Mouse (Mus musculus): ENCODE data around the gene B4galt3. TPM values are rescaled to one million over a fixed set of nuclear protein-coding genes. Genes with fewer than 3 reads are reported as not detected.
"Not testable (repeated sequence)": the region's sequence is repeated elsewhere in the genome, so short reads cannot be mapped to it uniquely, and the experiment has no call there.

B4galt3 gene
- total RNA-seq, 1 experiment from 2014 or later = 32.4 TPM

GRCm38 (mm10) chr1:171306157-171306556 is 36.0 kb downstream of the B4galt3 start:
- ATAC-seq (replicated peaks; ENCODE audit: insufficient number of reproducible peaks, low FRiP score, low TSS enrichment, poor library complexity, severe bottlenecking) = not testable (repeated sequence)

GRCm38 (mm10) chr1:171309321-171309720 is 39.2 kb downstream of the B4galt3 start:
- no peak for ATAC-seq (replicated peaks; ENCODE audit: insufficient number of reproducible peaks, low FRiP score, low TSS enrichment, poor library complexity, severe bottlenecking)

- no peak for ATAC-seq (replicated peaks; ENCODE audit: insufficient number of reproducible peaks, low FRiP score, low TSS enrichment, poor library complexity, severe bottlenecking)
These were observed 49.6 kb downstream of the B4galt3 start for GRCm38 (mm10) chr1:171319748-171320147.

GRCm38 (mm10) chr1:171320151-171320550 is 50.0 kb downstream of the B4galt3 start:
- ATAC-seq (replicated peaks; ENCODE audit: insufficient number of reproducible peaks, low FRiP score, low TSS enrichment, poor library complexity, severe bottlenecking) = no peak

- ATAC-seq (replicated peaks; ENCODE audit: insufficient number of reproducible peaks, low FRiP score, low TSS enrichment, poor library complexity, severe bottlenecking) = 0 out of 2 replicates have a peak, but pooled peaks have one; percentile 50
These were observed 51.3 kb downstream of the B4galt3 start for GRCm38 (mm10) chr1:171321415-171321814.

GRCm38 (mm10) chr1:171322012-171322411 is 51.9 kb downstream of the B4galt3 start:
- peak; percentile 34; the same call in 1 of the 2 replicates for ATAC-seq (replicated peaks; ENCODE audit: insufficient number of reproducible peaks, low FRiP score, low TSS enrichment, poor library complexity, severe bottlenecking)

- no peak for ATAC-seq (replicated peaks; ENCODE audit: insufficient number of reproducible peaks, low FRiP score, low TSS enrichment, poor library complexity, severe bottlenecking)
These were observed 55.4 kb downstream of the B4galt3 start for GRCm38 (mm10) chr1:171325571-171325970.

Other genes with a start within 250 kb of the B4galt3 start
- 270 to 442 TPM (median 434 TPM) in 3 replicates for gene Fcgr3, start 205.4 kb upstream of the B4galt3 start, total RNA-seq (2017)
- gene Cfap126, start 156.4 kb upstream of the B4galt3 start, total RNA-seq (2017) = 1.4 to 6.2 TPM (median 1.6 TPM) in 3 replicates
- 15.7 to 38.4 TPM (median 25.1 TPM) in 3 replicates for gene Sdhc, start 119.7 kb upstream of the B4galt3 start, total RNA-seq (2017)
- not detected in 3 replicates for gene Mpz, start 119.6 kb upstream of the B4galt3 start, total RNA-seq (2017)
- 0.29 to 2.0 TPM in 2 of 3 replicates, not detected in the other for gene Pcp4l1, start 74.1 kb upstream of the B4galt3 start, total RNA-seq (2017)
- gene Nr1i3, start 56.4 kb upstream of the B4galt3 start, total RNA-seq (2017) = 0.19 to 0.86 TPM in 2 of 3 replicates, not detected in the other
- gene Tomm40l, start 47.8 kb upstream of the B4galt3 start, total RNA-seq (2017) = 5.0 to 10.2 TPM (median 9.3 TPM) in 3 replicates
- not detected in 3 replicates for gene Apoa2, start 45.3 kb upstream of the B4galt3 start, total RNA-seq (2017)
- 875 to 1,050 TPM (median 955 TPM) in 3 replicates for gene Fcer1g, start 36.0 kb upstream of the B4galt3 start, total RNA-seq (2017)
- gene Adamts4, start 19.9 kb upstream of the B4galt3 start, total RNA-seq (2017) = not detected in 3 replicates
- 172 to 231 TPM (median 231 TPM) in 3 replicates for gene Ndufs2, start 18.9 kb upstream of the B4galt3 start, total RNA-seq (2017)
- 9.2 to 14.2 TPM (median 11.1 TPM) in 3 replicates for gene Ppox, start 10.9 kb downstream of the B4galt3 start, total RNA-seq (2017)
- gene Usp21, start 17.7 kb downstream of the B4galt3 start, total RNA-seq (2017) = 8.1 to 12.6 TPM (median 11.2 TPM) in 3 replicates
- 46.7 to 66.9 TPM (median 63.4 TPM) in 3 replicates for gene Ufc1, start 24.7 kb downstream of the B4galt3 start, total RNA-seq (2017)
- 9.8 to 12.6 TPM (median 11.4 TPM) in 3 replicates for gene Dedd, start 58.8 kb downstream of the B4galt3 start, total RNA-seq (2017)
- 35.1 to 41.2 TPM (median 36.1 TPM) in 3 replicates for gene Nit1, start 75.3 kb downstream of the B4galt3 start, total RNA-seq (2017)
- 26.8 to 86.9 TPM (median 34.0 TPM) in 3 replicates for gene Pfdn2, start 75.3 kb downstream of the B4galt3 start, total RNA-seq (2017)
- gene Klhdc9, start 90.5 kb downstream of the B4galt3 start, total RNA-seq (2017) = not detected in 3 replicates
- 2.0 to 3.9 TPM (median 2.5 TPM) in 3 replicates for gene Nectin4, start 99.8 kb downstream of the B4galt3 start, total RNA-seq (2017)
- gene Arhgap30, start 118.6 kb downstream of the B4galt3 start, total RNA-seq (2017) = 328 to 413 TPM (median 376 TPM) in 3 replicates
- 91.6 to 117 TPM (median 94.5 TPM) in 3 replicates for gene Usf1, start 141.0 kb downstream of the B4galt3 start, total RNA-seq (2017)
- gene Tstd1, start 148.5 kb downstream of the B4galt3 start, total RNA-seq (2017) = 3.9 to 9.0 TPM (median 4.9 TPM) in 3 replicates
- 3.5 to 8.6 TPM (median 4.5 TPM) in 3 replicates for gene F11r, start 167.2 kb downstream of the B4galt3 start, total RNA-seq (2017)
- 10.6 to 14.2 TPM (median 11.8 TPM) in 3 replicates for gene Alyref2, start 233.2 kb downstream of the B4galt3 start, total RNA-seq (2017)